Mouse (Mus musculus): ENCODE measurements around the gene Gal3st1. TPM values are rescaled to one million over a fixed set of nuclear protein-coding genes. Genes with fewer than 3 reads are reported as not detected.
"Not testable (repeated sequence)": the region's sequence is repeated elsewhere in the genome, so short reads cannot be mapped to it uniquely, and the experiment has no call there.

The Gal3st1 gene
- total RNA-seq (2021): 1 to 10 TPM; 8.0 to 9.7 TPM
- long read RNA-seq, transcript Gal3st1-202 (3 exons, 1,749 nt): major isoform, 9 of 15 reads
- long read RNA-seq, partial matches to known transcripts: 0 of 15 reads
- long read RNA-seq, other reads (novel, unspliced or antisense): 2 of 15 reads

- DNase-seq (ENCODE audit: low spot score in 2 of 2): peak in 1 of 2 experiments; percentile 50
Observed at GRCm38 (mm10) chr11:3983291-3983862, at the start of gene Gal3st1. Gene Gal3st1 (plus strand): TSS chr11:3983636.

GRCm38 (mm10) chr11:3933756-3934285 lies 49.6 kb upstream of the Gal3st1 start:
- no peak for DNase-seq (ENCODE audit: low spot score in 2 of 2)

DNA sequence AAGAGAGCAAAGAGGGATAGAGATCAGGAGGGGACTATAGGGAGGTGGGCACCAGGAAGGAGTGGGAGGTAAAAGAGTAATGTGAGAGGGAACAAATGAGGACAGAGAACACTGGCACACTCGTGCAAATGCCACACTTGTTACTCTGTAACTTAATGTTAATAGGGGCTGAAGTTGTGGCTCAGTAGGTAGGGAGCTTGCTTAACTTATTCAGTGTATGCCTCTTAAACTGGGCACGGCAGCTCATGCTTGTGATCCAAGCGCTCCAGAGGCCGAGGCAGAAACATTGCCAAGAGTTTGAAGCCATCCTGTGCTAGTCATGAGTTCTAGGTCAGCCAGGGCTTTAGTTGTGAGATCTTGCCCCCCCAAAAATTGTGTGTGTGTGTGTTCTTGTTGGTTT lies 48.3 kb upstream of the Gal3st1 start:
- no peak for DNase-seq (ENCODE audit: low spot score in 2 of 2)

DNA sequence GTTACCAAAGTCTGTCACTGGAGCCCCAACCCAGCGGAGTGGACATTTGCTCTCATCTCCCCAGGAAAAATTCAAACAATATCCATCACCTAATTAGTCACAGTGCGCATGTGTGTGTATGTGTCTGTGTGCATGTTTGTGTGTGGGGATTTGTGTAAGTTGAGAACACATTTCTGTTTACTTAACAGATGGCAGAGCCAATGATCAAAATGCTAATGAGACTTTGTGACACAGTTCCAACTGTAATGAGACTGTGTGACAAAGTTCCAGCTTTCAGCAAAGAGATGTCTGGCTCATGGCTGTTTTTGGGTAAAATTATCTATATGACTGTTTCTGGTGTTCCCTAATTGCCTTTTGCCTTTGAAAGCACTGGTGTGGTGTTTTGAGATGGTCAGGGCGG lies 47.1 kb upstream of the Gal3st1 start:
- peak in 1 of 2 experiments; percentile 45 for DNase-seq (ENCODE audit: low spot score in 2 of 2)

- DNase-seq (ENCODE audit: low spot score in 2 of 2): no peak
Observed at GRCm38 (mm10) chr11:3937321-3937874, 46.0 kb upstream of the Gal3st1 start.

- no peak for DNase-seq (ENCODE audit: low spot score in 2 of 2)
Observed at GRCm38 (mm10) chr11:3941371-3941770, 42.1 kb upstream of the Gal3st1 start.

DNA sequence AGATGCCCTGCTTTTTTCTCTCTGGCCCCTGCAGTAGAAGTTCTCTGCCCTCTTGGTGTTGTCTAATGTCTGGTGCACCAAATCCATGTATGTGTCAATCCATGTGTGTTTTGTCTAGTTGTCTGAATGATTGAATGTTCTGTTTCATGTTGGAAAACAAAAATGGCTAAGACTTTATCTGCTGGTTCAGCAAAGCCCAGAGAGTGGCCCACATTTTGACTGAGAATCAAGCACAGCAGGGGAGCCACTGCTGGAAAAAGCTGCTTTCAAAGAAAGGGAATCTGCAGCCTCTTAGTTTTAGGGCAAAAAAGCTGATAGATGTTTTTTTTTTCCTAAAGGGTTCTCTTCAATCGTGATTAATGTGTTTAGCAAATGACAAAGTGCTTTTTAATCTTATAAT lies 37.0 kb upstream of the Gal3st1 start:
- DNase-seq (ENCODE audit: low spot score in 2 of 2): no peak

GRCm38 (mm10) chr11:3954876-3955275 lies 28.6 kb upstream of the Gal3st1 start:
- not testable (repeated sequence) for DNase-seq (ENCODE audit: low spot score in 2 of 2)

DNA sequence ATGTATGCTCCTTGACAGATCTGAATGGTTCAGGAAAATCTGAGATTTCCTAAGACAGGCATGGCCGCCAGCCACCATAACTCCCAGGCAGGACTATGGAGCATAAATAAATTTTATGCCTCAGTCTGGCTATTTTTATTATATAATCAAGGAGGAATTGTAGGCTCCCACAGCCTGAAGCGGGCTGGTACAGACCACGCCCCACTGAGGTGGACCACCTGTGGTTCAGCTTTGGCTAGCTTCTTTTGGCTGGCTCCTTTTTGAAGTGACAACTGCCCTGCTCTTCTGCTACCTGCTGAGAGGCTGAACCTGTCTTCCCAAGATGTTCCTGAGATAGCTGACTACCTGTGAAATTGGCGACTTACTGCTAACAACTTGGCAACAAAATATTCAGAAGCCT lies 28.1 kb upstream of the Gal3st1 start:
- DNase-seq (ENCODE audit: low spot score in 2 of 2): not testable (repeated sequence)

DNA sequence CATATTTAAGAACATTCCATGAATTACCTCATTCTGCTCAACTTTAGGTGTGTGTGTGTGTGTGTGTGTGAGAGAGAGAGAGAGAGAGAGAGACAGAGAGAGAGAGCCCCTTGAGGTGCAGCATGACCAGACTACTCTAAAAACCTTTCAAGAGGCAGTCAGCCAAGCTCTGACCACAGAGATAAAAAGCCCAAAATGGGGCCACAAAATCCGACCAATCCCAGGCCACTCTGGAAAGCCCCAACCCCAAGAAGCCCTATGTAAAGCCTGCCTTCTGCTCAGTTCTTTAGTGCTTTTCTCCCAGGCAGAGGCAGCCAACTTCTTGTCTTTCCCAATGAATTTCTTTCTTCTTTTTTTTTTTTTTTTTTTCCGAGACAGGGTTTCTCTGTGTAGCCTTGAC lies 22.5 kb upstream of the Gal3st1 start:
- DNase-seq (ENCODE audit: low spot score in 2 of 2): no peak

DNA sequence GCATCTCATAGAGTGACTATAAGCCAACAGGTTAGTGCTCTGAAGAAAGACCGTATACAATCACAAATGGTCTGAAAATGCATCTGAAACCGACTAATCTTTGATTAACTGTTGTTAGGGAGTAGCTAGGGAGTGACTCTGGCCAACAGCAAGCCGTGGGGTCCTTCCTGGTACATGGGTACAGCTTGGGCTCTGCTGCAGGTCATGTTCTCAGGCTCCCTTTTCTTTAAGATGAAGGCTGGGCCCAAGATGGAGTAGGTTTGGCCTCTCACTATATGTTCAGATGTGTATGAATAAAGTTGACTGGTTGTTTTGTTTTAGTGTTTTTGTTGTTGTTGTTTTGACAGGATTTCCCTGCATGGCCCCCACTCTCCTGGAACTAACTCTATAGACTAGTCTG lies 21.7 kb upstream of the Gal3st1 start:
- no peak for DNase-seq (ENCODE audit: low spot score in 2 of 2)

- no peak for DNase-seq (ENCODE audit: low spot score in 2 of 2)
Observed at GRCm38 (mm10) chr11:3963155-3963554, 20.3 kb upstream of the Gal3st1 start.

- peak; percentile 78 to 92 for DNase-seq (ENCODE audit: low spot score in 2 of 2)
Observed at GRCm38 (mm10) chr11:3963610-3964415, 19.6 kb upstream of the Gal3st1 start, which contains the start of gene Pes1. Gene Pes1 (plus strand): TSS chr11:3963975.

- DNase-seq (ENCODE audit: low spot score in 2 of 2): no peak
Observed at GRCm38 (mm10) chr11:3964416-3965172, 18.8 kb upstream of the Gal3st1 start.

DNA sequence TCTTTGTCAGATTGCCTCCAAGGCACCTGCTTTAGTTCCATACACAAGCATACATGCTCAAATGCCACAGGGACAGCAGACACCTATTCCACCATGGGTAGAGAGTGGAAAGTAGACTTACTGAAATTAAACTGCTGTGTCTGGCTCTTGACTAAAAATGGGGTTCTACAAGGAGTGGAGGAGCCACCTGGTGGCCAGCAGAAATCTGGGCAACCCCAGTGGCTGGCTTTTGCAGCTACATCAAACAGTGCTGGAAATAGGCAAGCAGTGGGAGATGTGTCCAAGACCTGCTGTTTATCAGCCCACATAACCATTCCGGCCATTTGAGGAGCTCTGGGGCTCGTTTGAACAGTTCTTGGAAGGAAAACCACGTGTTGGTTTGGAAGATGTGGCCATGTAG lies 13.6 kb upstream of the Gal3st1 start:
- DNase-seq (ENCODE audit: low spot score in 2 of 2): no peak

GRCm38 (mm10) chr11:3970361-3970760 lies 13.1 kb upstream of the Gal3st1 start:
- no peak for DNase-seq (ENCODE audit: low spot score in 2 of 2)

- DNase-seq (ENCODE audit: low spot score in 2 of 2): no peak
Observed at GRCm38 (mm10) chr11:3973081-3973480, 10.4 kb upstream of the Gal3st1 start.

DNA sequence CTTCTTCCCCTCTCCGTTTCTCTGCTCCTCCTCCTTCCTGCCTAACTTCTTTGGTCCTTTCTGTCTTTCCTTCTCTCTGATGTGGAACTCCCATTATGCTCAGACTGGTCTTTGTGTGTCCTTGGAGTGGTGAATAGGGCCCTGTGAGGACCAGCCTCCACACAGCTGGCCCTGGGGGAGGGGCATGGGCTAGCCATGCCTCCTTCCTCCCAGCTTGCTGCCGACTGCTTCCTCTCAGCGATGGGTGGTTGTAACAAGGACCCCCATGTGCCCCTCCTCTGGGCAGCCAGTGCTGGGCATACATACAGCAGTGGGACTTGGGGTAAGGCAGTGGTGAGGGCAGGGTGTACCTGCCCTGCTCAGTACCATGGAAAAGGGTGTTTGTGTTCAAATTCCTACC lies 9.1 kb upstream of the Gal3st1 start:
- DNase-seq (ENCODE audit: low spot score in 2 of 2): no peak

- no peak for DNase-seq (ENCODE audit: low spot score in 2 of 2)
Observed at GRCm38 (mm10) chr11:3976678-3977077, 6.8 kb upstream of the Gal3st1 start, which contains the start of gene 4930556J24Rik. Gene 4930556J24Rik (minus strand): TSS chr11:3976778.

- DNase-seq (ENCODE audit: low spot score in 2 of 2): no peak
Observed at GRCm38 (mm10) chr11:3978421-3978820, 5.0 kb upstream of the Gal3st1 start.

DNA sequence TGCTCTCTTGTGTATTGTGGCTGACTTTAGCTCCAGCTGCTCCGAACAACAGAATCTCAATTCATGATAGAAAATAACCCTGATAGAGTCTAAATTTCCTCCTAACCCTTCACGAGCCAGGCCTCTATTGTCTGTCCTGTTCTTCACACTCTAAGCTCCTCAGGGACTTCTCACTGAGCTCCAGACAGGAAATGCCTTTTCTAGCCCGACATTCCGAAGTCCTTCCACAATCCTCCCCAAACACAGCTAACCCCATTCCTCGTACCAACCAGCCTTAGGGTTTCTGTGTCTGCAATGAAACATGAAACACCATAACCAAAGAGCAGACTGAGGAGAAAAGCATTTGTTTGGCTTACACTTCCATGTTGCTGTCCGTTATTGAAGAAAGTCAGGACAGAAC lies 1.9 kb upstream of the Gal3st1 start:
- DNase-seq (ENCODE audit: low spot score in 2 of 2): no peak
